Mouse (Mus musculus) megakaryocyte, embryonic 14.5 days (primary cell): ENCODE measurements around the gene Sowahd.

Experiments
- FLI1 ChIP-seq: IDR thresholded peaks from 2 replicates; pipeline ENCODE4 v1.6.1; 2012; ENCODE audit warnings: low read length, inconsistent platforms, mixed read lengths
- GATA1 ChIP-seq: IDR thresholded peaks from 3 replicates; pipeline ENCODE4 v1.6.1; 2012; ENCODE audit warnings: mixed read lengths, low read length, inconsistent platforms, borderline replicate concordance

GRCm38 (mm10) chrX:37074262-37074892 is 25.7 kb downstream of the Sowahd start:
- TF ChIP-seq GATA1, result no peak
- no peak for TF ChIP-seq FLI1
